Mouse (Mus musculus) G1E-ER4 (cell line): Measurements from ENCODE around the gene Tbc1d22b. TPM values are rescaled to one million over a fixed set of nuclear protein-coding genes. Genes with fewer than 3 reads are reported as not detected.
A peak's percentile ranks its signal among the peaks of the same experiment; 100 is the strongest.

ENCODE experiments used
- GATA1 ChIP-seq: IDR thresholded peaks from one replicate; pipeline ENCODE4 v1.8.0; 2012; ENCODE audit warnings: low read length, inconsistent platforms
- polyA plus RNA-seq: library from polyadenylated mRNA; stranded (reverse); fragments of >175 nt; gene quantifications from 2 replicates; pipeline ENCODE4 v1.2.3, GENCODE M21; 2012

Gene Tbc1d22b
- polyA plus RNA-seq, result 21.4 and 21.5 TPM in 2 replicates

DNA sequence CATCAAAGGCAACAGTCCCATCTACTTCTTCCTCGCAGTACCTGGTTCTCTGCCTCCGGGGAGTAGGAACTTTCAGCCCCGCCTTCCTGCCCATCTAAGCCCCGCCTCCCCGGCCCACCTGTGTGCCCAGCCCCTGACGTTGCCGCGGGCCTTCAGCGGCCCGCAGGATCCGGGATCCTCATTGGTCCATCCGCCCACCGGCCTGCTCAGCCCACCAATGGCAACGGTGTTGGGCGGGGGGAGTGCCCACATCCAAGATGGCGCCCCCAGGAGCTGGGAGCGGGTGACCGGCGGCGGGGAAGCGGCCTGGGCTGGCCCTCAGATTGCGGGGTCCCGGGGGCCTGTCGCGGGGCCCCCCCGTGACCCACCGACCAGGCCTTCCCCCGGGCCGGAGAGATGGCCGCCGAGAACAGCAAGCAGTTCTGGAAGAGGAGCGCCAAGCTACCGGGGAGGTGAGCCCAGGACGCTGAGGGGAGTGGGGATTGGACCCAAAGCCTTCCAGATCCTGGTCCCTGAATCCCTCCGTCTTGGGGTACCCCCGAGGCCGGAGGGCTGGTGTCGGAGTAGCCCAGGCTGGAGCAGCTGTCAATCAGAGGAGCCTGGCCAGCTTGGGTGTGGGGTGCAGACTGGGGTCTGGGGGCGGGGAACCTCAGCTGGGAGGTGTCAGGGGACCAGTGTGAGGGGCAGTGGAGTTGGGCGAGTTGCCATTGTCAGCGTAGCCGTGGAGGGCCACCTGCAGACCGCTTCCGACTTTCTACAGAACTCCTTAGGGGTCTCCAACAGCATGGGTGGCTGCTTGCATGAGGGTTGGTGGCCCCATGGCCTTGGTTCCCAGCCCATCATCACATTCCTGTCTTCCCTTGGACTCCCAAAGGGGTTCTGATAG lies at the start of gene Tbc1d22b, which contains the start of gene Gm17657:
Tbc1d22b (plus strand) TSS at position 243 of the 886 bp plus-strand sequence.
Gm17657 (minus strand) TSS at position 96 of the 886 bp plus-strand sequence.
- TF ChIP-seq GATA1, result no peak

GRCm38 (mm10) chr17:29500243-29500740 lies 49.3 kb upstream of the Tbc1d22b start:
- no peak for TF ChIP-seq GATA1

- peak; percentile 55 for TF ChIP-seq GATA1
These were observed 48.6 kb upstream of the Tbc1d22b start for GRCm38 (mm10) chr17:29500802-29501469.

- TF ChIP-seq GATA1, result no peak
These were observed 47.4 kb upstream of the Tbc1d22b start for GRCm38 (mm10) chr17:29502005-29502668.

- no peak for TF ChIP-seq GATA1
These were observed 46.6 kb upstream of the Tbc1d22b start for GRCm38 (mm10) chr17:29502669-29503665.

GRCm38 (mm10) chr17:29503700-29504099 lies 45.9 kb upstream of the Tbc1d22b start:
- TF ChIP-seq GATA1, result no peak

DNA sequence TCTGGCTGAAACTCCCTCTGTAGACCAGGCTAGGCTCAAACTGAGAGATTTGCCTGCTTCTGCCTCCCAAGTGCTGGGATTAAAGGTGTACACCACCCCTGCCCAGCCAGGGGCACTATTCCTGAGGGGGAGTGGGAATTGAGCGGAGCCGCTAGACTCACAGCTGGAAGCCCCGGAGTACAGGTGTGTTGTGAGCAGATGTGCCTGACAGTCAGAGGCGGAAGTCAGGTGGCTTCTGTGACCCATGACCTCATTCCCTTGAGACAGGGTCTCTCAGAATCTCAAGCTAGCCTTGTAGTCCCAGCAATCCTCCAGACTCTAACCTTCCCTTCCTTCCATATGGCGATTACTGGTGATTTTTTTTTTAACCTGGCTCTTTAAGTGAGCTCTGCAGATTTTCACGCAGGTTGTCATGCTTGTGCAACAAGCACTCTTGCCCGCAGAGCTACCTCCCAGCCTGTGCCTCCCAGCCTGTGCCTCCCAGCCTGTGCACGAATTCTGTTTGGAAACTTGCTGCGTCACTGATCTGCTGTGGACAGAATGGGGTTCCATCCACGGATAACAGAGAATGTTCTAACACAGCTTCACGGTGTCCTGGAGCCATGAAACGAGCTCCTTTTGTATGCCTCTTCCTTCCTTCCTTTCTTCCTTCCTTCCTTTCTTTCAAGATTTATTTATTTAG lies 40.5 kb upstream of the Tbc1d22b start:
- TF ChIP-seq GATA1, result no peak

- TF ChIP-seq GATA1, result no peak
These were observed 38.9 kb upstream of the Tbc1d22b start for GRCm38 (mm10) chr17:29510691-29511090.

- TF ChIP-seq GATA1, result no peak
These were observed 36.4 kb upstream of the Tbc1d22b start for GRCm38 (mm10) chr17:29513044-29513730.

GRCm38 (mm10) chr17:29514435-29514834 lies 35.1 kb upstream of the Tbc1d22b start:
- TF ChIP-seq GATA1, result no peak

GRCm38 (mm10) chr17:29519731-29520130 lies 29.9 kb upstream of the Tbc1d22b start:
- TF ChIP-seq GATA1, result no peak

DNA sequence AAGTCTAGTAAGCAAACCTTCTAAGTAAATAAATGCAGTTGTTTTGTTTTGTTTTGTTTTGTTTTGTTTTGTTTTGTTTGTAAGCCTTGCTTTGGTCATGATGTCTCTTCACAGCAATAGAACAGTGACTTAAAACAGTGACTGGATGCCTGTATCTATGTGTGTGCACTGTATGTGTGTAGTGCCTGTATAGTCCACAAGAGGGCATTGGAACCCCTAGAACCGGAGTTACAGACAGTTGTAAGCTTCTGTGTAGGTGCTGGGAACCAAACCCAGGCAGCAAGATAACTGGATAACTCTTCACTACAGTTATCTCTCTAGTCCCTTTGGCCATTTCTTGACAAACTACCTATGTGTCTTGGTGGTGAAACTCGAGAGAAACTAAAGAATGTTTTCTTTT lies 24.0 kb upstream of the Tbc1d22b start:
- no peak for TF ChIP-seq GATA1

DNA sequence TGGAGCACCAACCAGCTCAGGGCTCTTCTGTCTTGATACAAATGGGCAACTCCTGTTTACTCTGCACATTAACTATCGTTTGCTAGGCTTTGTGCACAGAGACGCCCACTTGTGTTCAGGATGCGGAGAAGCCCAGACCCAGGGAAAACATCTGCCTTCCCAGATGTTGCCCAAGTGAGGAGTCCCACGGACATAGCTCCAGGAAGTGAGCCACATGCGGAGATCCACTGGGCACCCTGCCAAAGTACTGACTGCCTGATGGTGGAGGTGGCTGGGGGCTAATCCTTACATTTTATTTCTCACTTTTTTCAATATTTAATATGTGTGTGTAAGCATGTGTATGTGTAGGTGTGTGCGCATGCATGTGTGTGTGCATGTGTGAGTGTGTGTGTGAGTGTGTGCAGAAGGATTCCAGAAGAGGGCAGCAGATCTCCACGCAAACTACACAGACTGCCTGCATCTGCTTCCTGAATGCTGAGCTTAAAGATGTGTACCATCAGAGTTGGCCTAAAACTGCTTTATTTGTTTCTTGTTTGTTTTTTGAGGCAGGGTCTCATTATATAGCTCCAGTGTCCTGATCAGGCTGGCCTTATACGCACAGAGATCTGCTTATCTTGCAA lies 20.9 kb upstream of the Tbc1d22b start:
- no peak for TF ChIP-seq GATA1
